Mouse (Mus musculus): ENCODE measurements at regions not wholly inside any gene's neighbourhood (a gene's known extent, or its start where the extent isn't known, plus 50 kb on each side); places are given as distances from the start of the nearest gene placed in this dataset.

GRCm38 (mm10) chr17:9775668-9776151, 106.2 kb upstream of the Pabpc6 start:
- TF ChIP-seq POLR2A (IDR thresholded peaks at IDR 0.05; ENCODE audit: insufficient read depth, low read length) (no peak), EP300 (IDR thresholded peaks at IDR 0.05; ENCODE audit: insufficient read depth, low read depth, low read length) (no peak), CTCF (IDR thresholded peaks at IDR 0.05; ENCODE audit: low read depth, low read length) (no peak)
- Histone ChIP-seq H3K27ac (ENCODE audit: insufficient read depth, low read length) (no peak overlapping the region), H3K4me3 (ENCODE audit: low read depth, low read length) (no peak overlapping the region), H3K36me3 (ENCODE audit: control insufficient read depth, insufficient read depth, low read length, poor library complexity, severe bottlenecking) (no peaks in the 10 kb centered on the region), H3K4me1 (ENCODE audit: control insufficient read depth, insufficient read depth, low read length) (no peaks in the 10 kb centered on the region), H3K9ac (ENCODE audit: low read depth, poor library complexity, severe bottlenecking) (no peak overlapping the region), H3K27me3 (ENCODE audit: control insufficient read depth, insufficient read depth, low read length, poor library complexity, severe bottlenecking) (no peaks in the 10 kb centered on the region), H3K9me3 (replicated peaks; ENCODE audit: control insufficient read depth, insufficient read depth, low read length, poor library complexity, severe bottlenecking) (peaks cover 6% of the 10 kb centered on the region; the same call in 1 of the 2 replicates)

- H3K4me3 ChIP-seq (ENCODE audit: low read depth, low read length) = no peak overlapping the region
- H3K9me3 ChIP-seq (replicated peaks; ENCODE audit: control insufficient read depth, insufficient read depth, low read length, poor library complexity, severe bottlenecking) = peaks cover 4% of the 10 kb centered on the region; the same call in 1 of the 2 replicates
- no peaks in the 10 kb centered on the region for H3K36me3 ChIP-seq (ENCODE audit: control insufficient read depth, insufficient read depth, low read length, poor library complexity, severe bottlenecking)
- TF ChIP-seq POLR2A (IDR thresholded peaks at IDR 0.05; ENCODE audit: insufficient read depth, low read length) (no peak), EP300 (IDR thresholded peaks at IDR 0.05; ENCODE audit: insufficient read depth, low read depth, low read length) (no peak), CTCF (IDR thresholded peaks at IDR 0.05; ENCODE audit: low read depth, low read length) (no peak)
- no peak overlapping the region for H3K27ac ChIP-seq (ENCODE audit: insufficient read depth, low read length)
- H3K9ac ChIP-seq (ENCODE audit: low read depth, poor library complexity, severe bottlenecking) = no peak overlapping the region
- H3K4me1 ChIP-seq (ENCODE audit: control insufficient read depth, insufficient read depth, low read length) = no peaks in the 10 kb centered on the region
- H3K27me3 ChIP-seq (ENCODE audit: control insufficient read depth, insufficient read depth, low read length, poor library complexity, severe bottlenecking) = no peaks in the 10 kb centered on the region
Observed at GRCm38 (mm10) chr17:9774740-9775629, 105.5 kb upstream of the Pabpc6 start.

GRCm38 (mm10) chr17:9773744-9774143, 104.2 kb upstream of the Pabpc6 start:
- Histone ChIP-seq H3K9me3 (replicated peaks; ENCODE audit: control insufficient read depth, insufficient read depth, low read length, poor library complexity, severe bottlenecking) (no peaks in the 10 kb centered on the region), H3K9ac (ENCODE audit: low read depth, poor library complexity, severe bottlenecking) (no peak overlapping the region), H3K4me3 (ENCODE audit: low read depth, low read length) (no peak overlapping the region), H3K4me1 (ENCODE audit: control insufficient read depth, insufficient read depth, low read length) (no peaks in the 10 kb centered on the region), H3K27ac (ENCODE audit: insufficient read depth, low read length) (no peak overlapping the region), H3K27me3 (ENCODE audit: control insufficient read depth, insufficient read depth, low read length, poor library complexity, severe bottlenecking) (no peaks in the 10 kb centered on the region), H3K36me3 (ENCODE audit: control insufficient read depth, insufficient read depth, low read length, poor library complexity, severe bottlenecking) (no peaks in the 10 kb centered on the region)
- no peak for TF ChIP-seq EP300 (IDR thresholded peaks at IDR 0.05; ENCODE audit: insufficient read depth, low read depth, low read length)
- no peak for TF ChIP-seq POLR2A (IDR thresholded peaks at IDR 0.05; ENCODE audit: insufficient read depth, low read length)
- no peak for TF ChIP-seq CTCF (IDR thresholded peaks at IDR 0.05; ENCODE audit: low read depth, low read length)

- TF ChIP-seq EP300 (IDR thresholded peaks at IDR 0.05; ENCODE audit: insufficient read depth, low read depth, low read length) (no peak), POLR2A (IDR thresholded peaks at IDR 0.05; ENCODE audit: insufficient read depth, low read length) (no peak), CTCF (IDR thresholded peaks at IDR 0.05; ENCODE audit: low read depth, low read length) (no peak)
- Histone ChIP-seq H3K27ac (ENCODE audit: insufficient read depth, low read length) (no peak overlapping the region), H3K9me3 (replicated peaks; ENCODE audit: control insufficient read depth, insufficient read depth, low read length, poor library complexity, severe bottlenecking) (peaks cover 8% of the 10 kb centered on the region; the same call in 1 of the 2 replicates), H3K36me3 (ENCODE audit: control insufficient read depth, insufficient read depth, low read length, poor library complexity, severe bottlenecking) (no peaks in the 10 kb centered on the region), H3K27me3 (ENCODE audit: control insufficient read depth, insufficient read depth, low read length, poor library complexity, severe bottlenecking) (no peaks in the 10 kb centered on the region), H3K4me1 (ENCODE audit: control insufficient read depth, insufficient read depth, low read length) (no peaks in the 10 kb centered on the region), H3K9ac (ENCODE audit: low read depth, poor library complexity, severe bottlenecking) (no peak overlapping the region), H3K4me3 (ENCODE audit: low read depth, low read length) (no peak overlapping the region)
Observed at GRCm38 (mm10) chr17:9768275-9768674, 98.8 kb upstream of the Pabpc6 start.

- no peaks in the 10 kb centered on the region for H3K4me1 ChIP-seq (ENCODE audit: control insufficient read depth, insufficient read depth, low read length)
- H3K27me3 ChIP-seq (ENCODE audit: control insufficient read depth, insufficient read depth, low read length, poor library complexity, severe bottlenecking) = no peaks in the 10 kb centered on the region
- H3K9ac ChIP-seq (ENCODE audit: low read depth, poor library complexity, severe bottlenecking) = no peak overlapping the region
- no peak for TF ChIP-seq EP300 (IDR thresholded peaks at IDR 0.05; ENCODE audit: insufficient read depth, low read depth, low read length)
- TF ChIP-seq CTCF (IDR thresholded peaks at IDR 0.05; ENCODE audit: low read depth, low read length) = no peak
- no peak for TF ChIP-seq POLR2A (IDR thresholded peaks at IDR 0.05; ENCODE audit: insufficient read depth, low read length)
- H3K4me3 ChIP-seq (ENCODE audit: low read depth, low read length) = no peak overlapping the region
- no peak overlapping the region for H3K27ac ChIP-seq (ENCODE audit: insufficient read depth, low read length)
- H3K9me3 ChIP-seq (replicated peaks; ENCODE audit: control insufficient read depth, insufficient read depth, low read length, poor library complexity, severe bottlenecking) = peaks cover 8% of the 10 kb centered on the region; the same call in 1 of the 2 replicates
- no peaks in the 10 kb centered on the region for H3K36me3 ChIP-seq (ENCODE audit: control insufficient read depth, insufficient read depth, low read length, poor library complexity, severe bottlenecking)
Observed at GRCm38 (mm10) chr17:9765680-9766250, 96.2 kb upstream of the Pabpc6 start.

Measured in ES-Bruce4 (cell line).